Mouse (Mus musculus): ENCODE measurements around the gene Nenf. TPM values are rescaled to one million over a fixed set of nuclear protein-coding genes. Genes with fewer than 3 reads are reported as not detected.

Gene Nenf
- polyA plus RNA-seq, 1 experiment from 2014 or later, result 28.4 TPM

DNA sequence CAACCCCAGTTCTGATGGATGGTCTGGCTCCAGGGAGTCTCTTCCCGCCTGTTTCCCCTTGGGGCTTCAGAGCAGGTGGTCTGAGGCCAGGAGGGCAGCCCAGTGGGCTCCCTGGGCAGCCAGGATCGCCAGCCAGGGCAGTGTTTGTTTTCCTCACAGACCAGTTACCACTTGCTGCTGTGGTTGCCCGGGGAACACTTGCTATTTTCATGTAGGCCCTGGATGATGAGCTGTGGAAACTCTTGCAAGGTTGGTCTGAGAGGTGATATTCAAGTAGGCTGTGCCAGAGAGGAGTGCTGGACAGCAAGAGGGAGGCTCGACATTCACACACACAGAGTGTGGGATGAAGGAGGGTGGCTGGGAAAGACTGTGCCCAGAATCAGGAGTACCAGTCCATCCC lies 16.1 kb downstream of the Nenf start:
- no peak overlapping the region for H3K4me3 ChIP-seq (replicated peaks)
- H3K27me3 ChIP-seq, result no peaks in the 10 kb centered on the region
- no peaks in the 10 kb centered on the region for H3K4me1 ChIP-seq (replicated peaks)
- no peaks in the 10 kb centered on the region for H3K36me3 ChIP-seq (replicated peaks)
- WGBS (ENCODE audit: insufficient replicate concordance), result 42% methylated on average over 4 of the region's 4 CpGs
- ATAC-seq (ENCODE audit: insufficient read depth), result no peak
- H3K27ac ChIP-seq (replicated peaks), result no peak overlapping the region
- no peak overlapping the region for H3K9ac ChIP-seq
- no peaks in the 10 kb centered on the region for H3K9me3 ChIP-seq (replicated peaks)
- H3K4me2 ChIP-seq, result no peak overlapping the region

- Histone ChIP-seq H3K9me3 (replicated peaks) (no peaks in the 10 kb centered on the region), H3K4me1 (replicated peaks) (no peaks in the 10 kb centered on the region), H3K27me3 (no peaks in the 10 kb centered on the region; the same call in 1 of the 2 replicates), H3K36me3 (replicated peaks) (no peaks in the 10 kb centered on the region), H3K4me2 (no peak overlapping the region), H3K4me3 (replicated peaks) (no peak overlapping the region), H3K27ac (replicated peaks) (no peak overlapping the region), H3K9ac (no peak overlapping the region)
- no peak for ATAC-seq (ENCODE audit: insufficient read depth)
- WGBS (ENCODE audit: insufficient replicate concordance), result 44% methylated on average over 11 of the region's 11 CpGs
Observed at GRCm38 (mm10) chr1:191299215-191299942, 18.6 kb downstream of the Nenf start.

- Histone ChIP-seq H3K9me3 (replicated peaks) (no peaks in the 10 kb centered on the region), H3K36me3 (replicated peaks) (no peaks in the 10 kb centered on the region), H3K4me1 (replicated peaks) (no peaks in the 10 kb centered on the region), H3K27ac (replicated peaks) (no peak overlapping the region), H3K9ac (no peak overlapping the region), H3K4me3 (replicated peaks) (no peak overlapping the region), H3K27me3 (no peaks in the 10 kb centered on the region; the same call in 1 of the 2 replicates), H3K4me2 (no peak overlapping the region)
- ATAC-seq (ENCODE audit: insufficient read depth), result no peak
- WGBS (ENCODE audit: insufficient replicate concordance), result 65% methylated on average over 4 of the region's 4 CpGs
Observed at GRCm38 (mm10) chr1:191298304-191298703, 19.7 kb downstream of the Nenf start.

DNA sequence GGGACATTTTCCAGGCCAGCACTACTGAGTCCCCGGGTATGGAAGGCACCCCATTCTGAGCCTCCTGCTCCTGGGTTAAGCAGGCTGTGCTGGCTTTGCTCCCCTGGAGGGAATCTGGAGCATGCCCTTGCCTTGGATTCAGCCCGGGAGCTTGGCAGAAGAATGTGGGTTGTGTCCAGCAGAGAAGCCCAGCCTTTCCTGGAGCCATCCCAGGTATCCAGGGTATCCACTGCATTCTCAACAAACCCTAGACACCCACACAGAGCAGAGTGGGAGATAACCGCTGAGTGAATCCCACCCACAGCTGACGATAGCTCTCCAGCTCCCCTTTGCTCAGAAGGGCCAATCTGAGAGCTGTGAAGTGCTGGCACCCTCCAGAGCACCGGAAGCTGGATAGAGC lies 21.5 kb downstream of the Nenf start:
- Histone ChIP-seq H3K27ac (replicated peaks) (no peak overlapping the region), H3K36me3 (replicated peaks) (no peaks in the 10 kb centered on the region), H3K27me3 (peaks cover under 1% of the 10 kb centered on the region; the same call in 1 of the 2 replicates), H3K4me3 (replicated peaks) (no peak overlapping the region), H3K4me2 (no peak overlapping the region), H3K9me3 (replicated peaks) (no peaks in the 10 kb centered on the region), H3K9ac (no peak overlapping the region), H3K4me1 (replicated peaks) (no peaks in the 10 kb centered on the region)
- 56% methylated on average over 5 of the region's 5 CpGs for WGBS (ENCODE audit: insufficient replicate concordance)
- ATAC-seq (ENCODE audit: insufficient read depth), result no peak

DNA sequence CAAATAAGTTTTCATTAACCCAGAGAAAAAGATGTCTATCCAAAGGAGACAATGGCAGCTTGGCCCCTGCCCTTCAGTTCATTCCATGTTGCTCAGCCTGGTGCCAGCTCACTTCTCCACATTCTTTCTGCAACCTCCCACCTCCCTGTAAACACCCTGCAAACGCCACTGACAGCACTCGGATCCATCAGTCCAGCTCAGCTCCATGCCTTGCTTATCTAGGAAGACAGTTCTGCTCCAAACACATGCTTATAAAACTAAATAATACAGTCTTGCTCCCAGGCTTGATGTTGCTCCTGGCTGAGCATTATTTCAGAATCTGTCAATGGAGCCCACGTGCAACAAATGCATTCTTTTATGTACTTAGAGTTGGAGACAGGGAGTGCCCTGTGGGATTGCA lies 22.2 kb downstream of the Nenf start:
- Histone ChIP-seq H3K27ac (replicated peaks) (no peak overlapping the region), H3K4me3 (replicated peaks) (no peak overlapping the region), H3K9ac (no peak overlapping the region), H3K9me3 (replicated peaks) (no peaks in the 10 kb centered on the region), H3K27me3 (peaks cover 4% of the 10 kb centered on the region; the same call in 1 of the 2 replicates), H3K36me3 (replicated peaks) (no peaks in the 10 kb centered on the region), H3K4me1 (replicated peaks) (no peaks in the 10 kb centered on the region), H3K4me2 (no peak overlapping the region)
- 26% methylated on average over 3 of the region's 3 CpGs for WGBS (ENCODE audit: insufficient replicate concordance)
- ATAC-seq (ENCODE audit: insufficient read depth), result no peak

DNA sequence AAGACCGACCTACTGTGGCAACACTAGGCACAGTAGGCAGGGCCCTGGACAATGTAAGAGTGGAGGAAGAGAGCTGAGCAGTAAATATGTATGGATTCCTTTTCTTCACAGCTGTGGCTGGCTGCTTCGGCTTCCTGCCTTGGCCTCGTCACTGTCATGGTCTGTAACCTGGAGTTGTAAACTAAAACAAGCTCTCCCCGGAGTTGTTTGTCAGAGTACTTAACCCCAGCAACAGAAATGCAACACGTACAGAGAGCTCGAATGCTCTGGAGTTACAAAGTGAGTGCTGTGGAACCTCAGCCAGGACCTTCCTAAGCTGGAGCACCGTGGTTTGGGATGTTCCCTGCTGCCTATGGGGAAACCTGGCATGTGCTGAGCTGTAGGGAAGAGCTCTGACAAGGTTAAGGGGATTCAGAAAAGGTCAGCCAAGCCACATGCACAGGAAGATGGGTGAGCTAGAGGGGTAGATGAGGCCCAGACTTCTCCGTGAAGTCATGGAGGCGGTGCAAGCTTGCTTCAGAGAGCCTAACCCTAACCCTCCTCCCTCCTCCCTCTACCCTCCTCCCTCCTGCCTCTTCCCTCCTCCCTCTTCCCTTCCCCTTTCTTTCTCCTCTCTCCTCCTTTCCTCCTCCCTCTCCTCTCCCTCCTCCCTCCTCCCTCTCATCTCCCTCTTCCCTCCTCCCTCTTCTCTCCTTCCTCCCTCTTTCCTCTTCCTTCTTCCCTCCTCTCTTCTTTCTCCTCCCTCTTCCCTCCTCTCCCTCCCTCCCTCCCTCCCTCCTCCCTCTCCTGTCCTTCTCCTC lies 23.8 kb downstream of the Nenf start:
- Histone ChIP-seq H3K4me1 (replicated peaks) (no peaks in the 10 kb centered on the region), H3K4me2 (no peak overlapping the region), H3K27me3 (peaks cover 4% of the 10 kb centered on the region; the same call in 1 of the 2 replicates), H3K27ac (replicated peaks) (no peak overlapping the region), H3K4me3 (replicated peaks) (no peak overlapping the region), H3K9ac (no peak overlapping the region), H3K9me3 (replicated peaks) (no peaks in the 10 kb centered on the region), H3K36me3 (replicated peaks) (no peaks in the 10 kb centered on the region)
- WGBS (ENCODE audit: insufficient replicate concordance), result 40% methylated on average over 9 of the region's 9 CpGs
- no peak for ATAC-seq (ENCODE audit: insufficient read depth)

DNA sequence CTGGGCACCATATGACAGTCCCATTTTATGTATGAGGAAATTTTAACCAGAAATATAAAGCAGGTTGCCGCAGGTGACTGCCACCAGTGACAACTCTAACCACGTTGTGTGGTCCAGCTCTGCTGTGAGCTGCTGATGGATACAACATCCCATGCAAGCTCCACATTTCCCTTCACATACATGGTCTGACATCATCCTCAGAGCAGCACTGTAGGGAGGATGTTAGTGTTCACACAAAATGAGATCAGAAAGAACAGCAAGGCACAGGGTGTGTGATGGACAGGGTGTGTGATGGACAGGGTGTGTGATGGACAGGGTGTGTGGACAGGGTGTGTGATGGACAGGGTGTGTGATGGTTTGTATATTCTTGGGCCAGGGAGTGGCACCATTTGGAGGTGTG lies 24.9 kb downstream of the Nenf start:
- H3K4me3 ChIP-seq (replicated peaks), result no peak overlapping the region
- H3K36me3 ChIP-seq (replicated peaks), result no peaks in the 10 kb centered on the region
- WGBS (ENCODE audit: insufficient replicate concordance), result 57% methylated on average over 2 of the region's 2 CpGs
- no peak overlapping the region for H3K9ac ChIP-seq
- no peak for ATAC-seq (ENCODE audit: insufficient read depth)
- no peak overlapping the region for H3K27ac ChIP-seq (replicated peaks)
- H3K27me3 ChIP-seq, result peaks cover 4% of the 10 kb centered on the region; the same call in 1 of the 2 replicates
- no peaks in the 10 kb centered on the region for H3K9me3 ChIP-seq (replicated peaks)
- H3K4me2 ChIP-seq, result no peak overlapping the region
- H3K4me1 ChIP-seq (replicated peaks), result no peaks in the 10 kb centered on the region; the same call in 1 of the 2 replicates

DNA sequence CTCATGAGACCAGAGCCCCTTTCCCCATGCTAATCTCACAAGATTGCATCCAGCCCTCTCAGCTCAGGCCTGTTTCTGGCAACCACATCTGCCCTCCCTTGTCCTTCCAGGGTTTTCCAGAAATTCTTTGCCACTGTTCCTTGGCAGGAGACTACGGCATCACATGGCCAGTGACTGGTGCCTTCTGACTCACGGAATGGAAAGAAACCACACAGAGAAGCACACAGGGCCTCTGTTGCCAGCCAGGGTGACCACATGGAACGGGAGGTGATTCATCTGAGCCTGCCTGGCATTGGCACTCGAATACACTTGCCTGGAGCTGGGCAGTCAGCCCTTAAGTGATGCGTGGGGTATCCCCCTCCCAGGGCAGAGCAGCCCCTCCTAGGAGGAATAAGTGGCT lies 25.6 kb downstream of the Nenf start:
- Histone ChIP-seq H3K27ac (replicated peaks) (no peak overlapping the region), H3K36me3 (replicated peaks) (no peaks in the 10 kb centered on the region), H3K9ac (no peak overlapping the region), H3K4me1 (replicated peaks) (no peaks in the 10 kb centered on the region; the same call in 1 of the 2 replicates), H3K27me3 (peaks cover 4% of the 10 kb centered on the region; the same call in 1 of the 2 replicates), H3K4me3 (replicated peaks) (no peak overlapping the region), H3K9me3 (replicated peaks) (no peaks in the 10 kb centered on the region), H3K4me2 (no peak overlapping the region)
- WGBS (ENCODE audit: insufficient replicate concordance), result 56% methylated on average over 5 of the region's 5 CpGs
- no peak for ATAC-seq (ENCODE audit: insufficient read depth)

- no peak overlapping the region for H3K4me2 ChIP-seq
- H3K27ac ChIP-seq (replicated peaks), result no peak overlapping the region
- peak; percentile 23; the same call in 1 of the 2 replicates for ATAC-seq (ENCODE audit: insufficient read depth)
- H3K4me3 ChIP-seq (replicated peaks), result no peak overlapping the region
- H3K9ac ChIP-seq, result no peak overlapping the region
- H3K4me1 ChIP-seq (replicated peaks), result peaks cover 2% of the 10 kb centered on the region; the same call in 1 of the 2 replicates
- WGBS (ENCODE audit: insufficient replicate concordance), result 31% methylated on average over 8 of the region's 8 CpGs
- H3K27me3 ChIP-seq, result peaks cover 4% of the 10 kb centered on the region; the same call in 1 of the 2 replicates
- no peaks in the 10 kb centered on the region for H3K9me3 ChIP-seq (replicated peaks)
- H3K36me3 ChIP-seq (replicated peaks), result no peaks in the 10 kb centered on the region
Observed at GRCm38 (mm10) chr1:191288762-191289161, 29.2 kb downstream of the Nenf start.

DNA sequence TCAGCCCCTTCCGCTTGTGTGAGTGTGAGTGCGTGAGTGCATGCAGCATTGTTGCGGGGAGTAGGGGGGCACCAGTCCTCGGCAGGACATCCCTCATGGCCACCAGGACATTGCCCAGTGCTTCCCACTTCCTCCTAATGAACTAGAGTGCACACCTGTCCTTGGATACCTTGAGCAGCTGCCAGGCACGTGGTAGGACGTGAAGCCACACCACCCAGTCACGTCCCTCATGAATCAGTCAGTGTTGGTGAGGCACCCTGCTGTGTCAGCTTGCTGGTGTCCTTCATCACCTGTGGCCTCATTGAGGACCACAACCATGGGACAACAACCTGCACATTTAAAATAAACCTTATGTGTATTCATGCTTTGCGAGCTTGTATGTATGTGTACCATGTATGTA lies 33.5 kb downstream of the Nenf start:
- H3K4me3 ChIP-seq (replicated peaks), result no peak overlapping the region

More for the DNA sequence above, 33.5 kb downstream of the Nenf start:
- H3K9ac ChIP-seq, result no peak overlapping the region
- H3K4me2 ChIP-seq, result no peak overlapping the region
- WGBS (ENCODE audit: insufficient replicate concordance), result 67% methylated on average over 8 of the region's 8 CpGs
- peaks cover 9% of the 10 kb centered on the region for H3K4me1 ChIP-seq (replicated peaks)
- ATAC-seq (ENCODE audit: insufficient read depth), result no peak
- no peaks in the 10 kb centered on the region for H3K36me3 ChIP-seq (replicated peaks)
- H3K27me3 ChIP-seq, result no peaks in the 10 kb centered on the region
- H3K9me3 ChIP-seq (replicated peaks), result no peaks in the 10 kb centered on the region
- H3K27ac ChIP-seq (replicated peaks), result no peak overlapping the region

Measured in liver, embryonic 15.5 days (tissue).